Mouse (Mus musculus) hindbrain, embryonic 16.5 days (tissue): ENCODE measurements at regions not wholly inside any gene's neighbourhood (a gene's known extent, or its start where the extent isn't known, plus 50 kb on each side); places are given as distances from the start of the nearest gene placed in this dataset.

ENCODE experiments used
- ATAC-seq: fragments of 200-750 bp; cut with Nextera tagmentation; 2 replicates; pipeline ENCODE4 v1.8.0; 2017; ENCODE audit warnings: moderate TSS enrichment, moderate library complexity
- H3K27ac ChIP-seq: fragments of 300-500 bp; sonication (generic); 2 replicates; pipeline ENCODE4 v1.5.1; 2014; ENCODE audit warnings: low read depth, mild to moderate bottlenecking, control low read depth, low read length, moderate library complexity
- H3K27me3 ChIP-seq: fragments of 300-500 bp; sonication (generic); replicated peaks from 2 replicates; pipeline ENCODE4 v1.6.1; 2014; ENCODE audit warnings: low read length; ENCODE audit not compliant: control insufficient read depth, insufficient read depth
- H3K36me3 ChIP-seq: fragments of 300-500 bp; sonication (generic); 2 replicates; pipeline ENCODE4 v1.6.1; 2014; ENCODE audit warnings: mild to moderate bottlenecking, low read length, moderate library complexity, mixed read lengths; ENCODE audit not compliant: control insufficient read depth, insufficient read depth
- H3K4me1 ChIP-seq: fragments of 300-500 bp; sonication (generic); 2 replicates; pipeline ENCODE4 v1.6.1; 2014; ENCODE audit warnings: low read depth, low read length; ENCODE audit not compliant: control insufficient read depth, insufficient read depth
- H3K4me2 ChIP-seq: fragments of 300-500 bp; sonication (generic); 2 replicates; pipeline ENCODE4 v1.6.1; 2014; ENCODE audit warnings: mild to moderate bottlenecking, low read length, control low read depth, moderate library complexity
- H3K4me3 ChIP-seq: fragments of 300-500 bp; sonication (generic); 2 replicates; pipeline ENCODE4 v1.5.1; 2014; ENCODE audit warnings: mild to moderate bottlenecking, low read length, control low read depth, moderate library complexity
- H3K9ac ChIP-seq: fragments of 300-500 bp; sonication (generic); 2 replicates; pipeline ENCODE4 v1.6.1; 2014; ENCODE audit warnings: low read depth, mild to moderate bottlenecking, control low read depth, low read length, moderate library complexity
- H3K9me3 ChIP-seq: fragments of 300-500 bp; sonication (generic); 2 replicates; pipeline ENCODE4 v1.6.1; 2014; ENCODE audit warnings: mild to moderate bottlenecking, low read length, moderate library complexity; ENCODE audit not compliant: control insufficient read depth
- WGBS: fragments of 180-500 bp; shearing (Covaris S2); extraction: QIAGEN DNeasy Blood & Tissue Kit; methylation state at CpG from one replicate; pipeline ENCODE4 v1.1.7; 2014; 5-methylcytosine and 5-hydroxymethylcytosine counted together

GRCm38 (mm10) chr11:63730880-63731279 is 191.2 kb downstream of the Hs3st3b1 start:
- no peak overlapping the region for H3K27ac ChIP-seq
- H3K9ac ChIP-seq, result no peak overlapping the region
- WGBS, result 61% methylated on average over 9 of the region's 9 CpGs
- no peaks in the 10 kb centered on the region for H3K9me3 ChIP-seq
- no peaks in the 10 kb centered on the region; the same call in 1 of the 2 replicates for H3K4me1 ChIP-seq
- no peaks in the 10 kb centered on the region for H3K36me3 ChIP-seq
- no peak overlapping the region for H3K4me2 ChIP-seq
- no peak for ATAC-seq
- H3K27me3 ChIP-seq, result no peaks in the 10 kb centered on the region
- no peak overlapping the region for H3K4me3 ChIP-seq

GRCm38 (mm10) chr11:63753260-63753659 is 168.8 kb downstream of the Hs3st3b1 start:
- 58% methylated on average over 5 of the region's 5 CpGs for whole genome bisulfite sequencing

GRCm38 (mm10) chr11:63754826-63755225 is 167.3 kb downstream of the Hs3st3b1 start:
- WGBS, result 83% methylated on average over 3 of the region's 3 CpGs
- Histone ChIP-seq H3K4me2 (no peak overlapping the region), H3K9me3 (no peaks in the 10 kb centered on the region), H3K36me3 (no peaks in the 10 kb centered on the region), H3K27me3 (no peaks in the 10 kb centered on the region), H3K9ac (no peak overlapping the region), H3K4me1 (no peaks in the 10 kb centered on the region; the same call in 1 of the 2 replicates), H3K27ac (no peak overlapping the region), H3K4me3 (no peak overlapping the region)
- ATAC-seq, result no peak

More at GRCm38 (mm10) chr11:63753260-63753659, 168.8 kb downstream of the Hs3st3b1 start:
- H3K4me3 ChIP-seq, result no peak overlapping the region
- ATAC-seq, result no peak
- no peaks in the 10 kb centered on the region for H3K36me3 ChIP-seq
- H3K27ac ChIP-seq, result no peak overlapping the region
- no peaks in the 10 kb centered on the region for H3K9me3 ChIP-seq
- H3K4me2 ChIP-seq, result no peak overlapping the region
- no peaks in the 10 kb centered on the region; the same call in 1 of the 2 replicates for H3K4me1 ChIP-seq
- H3K9ac ChIP-seq, result no peak overlapping the region
- no peaks in the 10 kb centered on the region for H3K27me3 ChIP-seq

- H3K4me1 ChIP-seq, result no peaks in the 10 kb centered on the region; the same call in 1 of the 2 replicates
- no peak overlapping the region for H3K27ac ChIP-seq
- no peaks in the 10 kb centered on the region for H3K9me3 ChIP-seq
- no peak for ATAC-seq
- no peak overlapping the region for H3K4me2 ChIP-seq
- no peak overlapping the region for H3K4me3 ChIP-seq
- no peaks in the 10 kb centered on the region for H3K27me3 ChIP-seq
- H3K9ac ChIP-seq, result no peak overlapping the region
- 82% methylated on average over 3 of the region's 3 CpGs for WGBS
- H3K36me3 ChIP-seq, result no peaks in the 10 kb centered on the region
Measured at GRCm38 (mm10) chr11:63758313-63758712, 163.8 kb downstream of the Hs3st3b1 start.

GRCm38 (mm10) chr11:63761561-63761960 is 160.5 kb downstream of the Hs3st3b1 start:
- ATAC-seq, result no peak
- H3K4me3 ChIP-seq, result no peak overlapping the region

GRCm38 (mm10) chr11:63767631-63768250 is 154.3 kb downstream of the Hs3st3b1 start:
- Histone ChIP-seq H3K4me3 (no peak overlapping the region), H3K4me1 (no peaks in the 10 kb centered on the region), H3K27me3 (no peaks in the 10 kb centered on the region), H3K36me3 (no peaks in the 10 kb centered on the region), H3K4me2 (no peak overlapping the region), H3K9ac (no peak overlapping the region), H3K27ac (no peak overlapping the region), H3K9me3 (no peaks in the 10 kb centered on the region)
- no peak for ATAC-seq
- 81% methylated on average over 10 of the region's 10 CpGs for WGBS

More at GRCm38 (mm10) chr11:63761561-63761960, 160.5 kb downstream of the Hs3st3b1 start:
- H3K27me3 ChIP-seq, result no peaks in the 10 kb centered on the region
- H3K4me2 ChIP-seq, result no peak overlapping the region
- no peak overlapping the region for H3K27ac ChIP-seq
- H3K9me3 ChIP-seq, result no peaks in the 10 kb centered on the region
- no peak overlapping the region for H3K9ac ChIP-seq
- H3K4me1 ChIP-seq, result no peaks in the 10 kb centered on the region
- 71% methylated on average over 6 of the region's 6 CpGs for WGBS
- no peaks in the 10 kb centered on the region for H3K36me3 ChIP-seq

- Histone ChIP-seq H3K9me3 (no peaks in the 10 kb centered on the region), H3K4me1 (no peaks in the 10 kb centered on the region), H3K4me3 (no peak overlapping the region), H3K9ac (no peak overlapping the region), H3K36me3 (no peaks in the 10 kb centered on the region), H3K4me2 (no peak overlapping the region), H3K27me3 (no peaks in the 10 kb centered on the region), H3K27ac (no peak overlapping the region)
- ATAC-seq, result no peak
- WGBS, result 98% methylated on average over 2 of the region's 2 CpGs
Measured at GRCm38 (mm10) chr11:63769738-63770137, 152.4 kb downstream of the Hs3st3b1 start.

GRCm38 (mm10) chr11:63775382-63775781 is 146.7 kb downstream of the Hs3st3b1 start:
- H3K4me3 ChIP-seq, result no peak overlapping the region
- H3K4me1 ChIP-seq, result no peaks in the 10 kb centered on the region; the same call in 1 of the 2 replicates
- no peak overlapping the region for H3K9ac ChIP-seq
- no peaks in the 10 kb centered on the region for H3K36me3 ChIP-seq
- 65% methylated on average over 6 of the region's 6 CpGs for WGBS
- H3K27ac ChIP-seq, result no peak overlapping the region
- H3K4me2 ChIP-seq, result no peak overlapping the region
- no peak for ATAC-seq
- no peaks in the 10 kb centered on the region for H3K9me3 ChIP-seq
- no peaks in the 10 kb centered on the region for H3K27me3 ChIP-seq

- Histone ChIP-seq H3K4me1 (no peaks in the 10 kb centered on the region; the same call in 1 of the 2 replicates), H3K9ac (no peak overlapping the region), H3K36me3 (no peaks in the 10 kb centered on the region), H3K27ac (no peak overlapping the region), H3K4me2 (no peak overlapping the region), H3K9me3 (no peaks in the 10 kb centered on the region), H3K27me3 (no peaks in the 10 kb centered on the region), H3K4me3 (no peak overlapping the region)
- WGBS, result 83% methylated on average over 6 of the region's 6 CpGs
- no peak for ATAC-seq
Measured at GRCm38 (mm10) chr11:63779371-63779770, 142.7 kb downstream of the Hs3st3b1 start.
